Mouse (Mus musculus) embryo, embryonic 9.5 days (tissue): ENCODE measurements around the gene Cdc42se2.

Experiments
- DNase-seq: peaks from one replicate; pipeline ENCODE4 v3.0.0-alpha.2; 2017; ENCODE audit errors: extremely low spot score

The Cdc42se2 gene

GRCm38 (mm10) chr11:54793173-54793572 lies 5.7 kb upstream of the Cdc42se2 start:
- DNase-seq = no peak

- no peak for DNase-seq
Observed at GRCm38 (mm10) chr11:54791458-54791857, 4.0 kb upstream of the Cdc42se2 start.

- DNase-seq = peak; percentile 77
Observed at GRCm38 (mm10) chr11:54786858-54787487, 502 bp downstream of the Cdc42se2 start.

GRCm38 (mm10) chr11:54785566-54785965 lies 1.9 kb downstream of the Cdc42se2 start:
- DNase-seq = no peak

- DNase-seq = no peak
Observed at GRCm38 (mm10) chr11:54784436-54784835, 3.0 kb downstream of the Cdc42se2 start.

GRCm38 (mm10) chr11:54782253-54782652 lies 5.2 kb downstream of the Cdc42se2 start:
- DNase-seq = no peak

- no peak for DNase-seq
Observed at GRCm38 (mm10) chr11:54779946-54780345, 7.5 kb downstream of the Cdc42se2 start.

GRCm38 (mm10) chr11:54778131-54778844 lies 9.2 kb downstream of the Cdc42se2 start:
- DNase-seq = no peak

- DNase-seq = no peak
Observed at GRCm38 (mm10) chr11:54777387-54778130, 9.9 kb downstream of the Cdc42se2 start.

GRCm38 (mm10) chr11:54776735-54777333 lies 10.6 kb downstream of the Cdc42se2 start:
- DNase-seq = no peak

- no peak for DNase-seq
Observed at GRCm38 (mm10) chr11:54776367-54776701, 11.1 kb downstream of the Cdc42se2 start.

- no peak for DNase-seq
Observed at GRCm38 (mm10) chr11:54775628-54776366, 11.7 kb downstream of the Cdc42se2 start.

- DNase-seq = no peak
Observed at GRCm38 (mm10) chr11:54774282-54775078, 13.0 kb downstream of the Cdc42se2 start.

GRCm38 (mm10) chr11:54771549-54771948 lies 15.9 kb downstream of the Cdc42se2 start:
- DNase-seq = no peak

- no peak for DNase-seq
Observed at GRCm38 (mm10) chr11:54769843-54770242, 17.6 kb downstream of the Cdc42se2 start.

- no peak for DNase-seq
Observed at GRCm38 (mm10) chr11:54768116-54768690, 19.3 kb downstream of the Cdc42se2 start.

GRCm38 (mm10) chr11:54764759-54765158 lies 22.7 kb downstream of the Cdc42se2 start:
- no peak for DNase-seq

- no peak for DNase-seq
Observed at GRCm38 (mm10) chr11:54764026-54764425, 23.4 kb downstream of the Cdc42se2 start.

GRCm38 (mm10) chr11:54762735-54763134 lies 24.7 kb downstream of the Cdc42se2 start:
- no peak for DNase-seq

- no peak for DNase-seq
Observed at GRCm38 (mm10) chr11:54757993-54758392, 29.5 kb downstream of the Cdc42se2 start.
